Mouse (Mus musculus) embryonic fibroblast, embryonic 13.5 days (primary cell): ENCODE data around the gene Rock2. TPM values are rescaled to one million over a fixed set of nuclear protein-coding genes. Genes with fewer than 3 reads are reported as not detected.

Experiments
- H3K27ac ChIP-seq: 2 replicates; pipeline ENCODE4 v1.5.1; 2012; ENCODE audit warnings: low read length, control low read depth, inconsistent platforms; ENCODE audit not compliant: insufficient read depth
- H3K4me1 ChIP-seq: 2 replicates; pipeline ENCODE4 v1.6.1; 2011; ENCODE audit warnings: low read length; ENCODE audit not compliant: control insufficient read depth, insufficient read depth
- H3K4me3 ChIP-seq: 2 replicates; pipeline ENCODE4 v1.5.1; 2011; ENCODE audit warnings: mild to moderate bottlenecking, control low read depth, low read length; ENCODE audit not compliant: insufficient read depth
- CTCF ChIP-seq: IDR thresholded peaks from 2 replicates; pipeline ENCODE4 v1.5.1; 2011; ENCODE audit warnings: mild to moderate bottlenecking, control low read depth, low read length, moderate library complexity, borderline replicate concordance; ENCODE audit not compliant: insufficient read depth
- POLR2A ChIP-seq: IDR thresholded peaks from 2 replicates; pipeline ENCODE4 v1.6.1; 2011; ENCODE audit warnings: low read depth, mild to moderate bottlenecking, control low read depth, low read length, moderate library complexity
- polyA plus RNA-seq: library from polyadenylated mRNA; stranded (reverse); fragments of >200 nt; gene quantifications from 2 replicates; pipeline ENCODE4 v1.2.4, GENCODE M21; 2011; ENCODE audit warnings: low read depth; ENCODE audit not compliant: missing spikeins, insufficient read length

The Rock2 gene
- polyA plus RNA-seq, 1 experiment, result 168 TPM

DNA sequence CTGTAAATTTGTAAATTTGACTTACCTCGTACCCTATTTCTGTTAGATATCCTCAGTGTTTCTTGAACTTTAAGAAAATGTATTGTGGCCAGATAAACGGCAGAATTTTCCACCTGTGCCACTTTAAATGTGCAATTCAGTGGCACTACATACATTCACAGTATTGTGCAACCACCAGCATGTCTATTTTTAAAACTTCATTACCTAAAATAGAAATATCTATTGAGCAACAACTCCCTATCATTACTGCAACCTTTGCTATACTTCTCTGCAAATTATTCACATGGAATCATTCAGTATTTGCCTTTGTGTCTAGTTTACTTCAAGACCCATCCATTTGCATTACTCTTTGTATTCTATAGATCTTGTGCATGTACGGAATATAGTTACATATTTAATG lies 17.9 kb downstream of the Rock2 start:
- H3K4me1 ChIP-seq, result no peaks in the 10 kb centered on the region
- H3K27ac ChIP-seq, result no peak overlapping the region
- no peak overlapping the region for H3K4me3 ChIP-seq
- TF ChIP-seq POLR2A, result no peak
- no peak for TF ChIP-seq CTCF

GRCm38 (mm10) chr12:16920186-16920860 lies 25.6 kb downstream of the Rock2 start:
- no peak overlapping the region for H3K4me3 ChIP-seq
- H3K4me1 ChIP-seq, result peaks cover 6% of the 10 kb centered on the region
- TF ChIP-seq POLR2A (no peak), CTCF (no peak)
- H3K27ac ChIP-seq, result no peak overlapping the region; the same call in 1 of the 2 replicates

- H3K4me1 ChIP-seq, result no peaks in the 10 kb centered on the region
- TF ChIP-seq CTCF (no peak), POLR2A (no peak)
Measured at GRCm38 (mm10) chr12:16927889-16928288, 33.2 kb downstream of the Rock2 start.

GRCm38 (mm10) chr12:16934423-16934822 lies 39.7 kb downstream of the Rock2 start:
- no peak for TF ChIP-seq CTCF
- no peak for TF ChIP-seq POLR2A
- no peak overlapping the region for H3K27ac ChIP-seq
- H3K4me3 ChIP-seq, result no peak overlapping the region
- H3K4me1 ChIP-seq, result no peaks in the 10 kb centered on the region

More at GRCm38 (mm10) chr12:16927889-16928288, 33.2 kb downstream of the Rock2 start:
- Histone ChIP-seq H3K27ac (no peak overlapping the region), H3K4me3 (no peak overlapping the region)

- H3K4me3 ChIP-seq, result no peak overlapping the region
- H3K27ac ChIP-seq, result no peak overlapping the region
- H3K4me1 ChIP-seq, result no peaks in the 10 kb centered on the region
- TF ChIP-seq POLR2A, result no peak
- no peak for TF ChIP-seq CTCF
Measured at GRCm38 (mm10) chr12:16941976-16942375, 47.3 kb downstream of the Rock2 start.

GRCm38 (mm10) chr12:16948239-16948638 lies 53.5 kb downstream of the Rock2 start:
- Histone ChIP-seq H3K4me3 (no peak overlapping the region), H3K4me1 (no peaks in the 10 kb centered on the region), H3K27ac (no peak overlapping the region)
- TF ChIP-seq POLR2A (no peak), CTCF (no peak)

GRCm38 (mm10) chr12:16958851-16959250 lies 64.2 kb downstream of the Rock2 start:
- TF ChIP-seq CTCF, result 0 out of 2 replicates have a peak, but pooled peaks have one; percentile 9
- no peak for TF ChIP-seq POLR2A
- H3K4me3 ChIP-seq, result no peak overlapping the region
- H3K27ac ChIP-seq, result no peak overlapping the region
- H3K4me1 ChIP-seq, result no peaks in the 10 kb centered on the region

DNA sequence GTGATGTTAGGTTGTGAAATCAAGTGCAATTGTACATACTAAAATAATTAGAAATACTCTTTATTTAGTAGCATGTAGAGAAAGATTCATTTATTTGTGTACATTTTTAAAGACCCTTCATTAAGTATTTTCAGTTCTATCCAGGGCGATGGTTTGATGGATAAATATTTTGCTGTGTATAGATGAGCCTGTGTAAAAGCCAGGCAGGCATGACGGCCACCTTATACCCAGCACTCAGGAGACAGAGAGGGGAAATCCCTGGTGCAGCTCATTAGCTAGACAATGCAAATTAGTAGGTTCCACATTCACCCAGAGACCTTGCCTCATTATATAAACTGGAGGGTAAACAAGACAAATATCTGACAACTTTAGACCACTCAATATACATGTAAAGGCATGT lies 68.7 kb downstream of the Rock2 start:
- TF ChIP-seq POLR2A (no peak), CTCF (no peak)
- Histone ChIP-seq H3K4me3 (no peak overlapping the region), H3K27ac (peak overlapping the region; percentile 79; the same call in 1 of the 2 replicates), H3K4me1 (peaks cover 5% of the 10 kb centered on the region)

- Histone ChIP-seq H3K4me3 (no peak overlapping the region), H3K27ac (peak overlapping the region; percentile 87), H3K4me1 (peaks cover 5% of the 10 kb centered on the region)
- TF ChIP-seq POLR2A (no peak), CTCF (no peak)
Measured at GRCm38 (mm10) chr12:16966811-16967210, 72.1 kb downstream of the Rock2 start.

- H3K4me3 ChIP-seq, result no peak overlapping the region
- TF ChIP-seq CTCF, result no peak
- TF ChIP-seq POLR2A, result no peak
- H3K4me1 ChIP-seq, result no peaks in the 10 kb centered on the region
- no peak overlapping the region for H3K27ac ChIP-seq
Measured at GRCm38 (mm10) chr12:16977120-16977519, 82.4 kb downstream of the Rock2 start.
